Mouse (Mus musculus) limb, embryonic 11.5 days (tissue): Measurements from ENCODE around the gene Mettl7a2. TPM values are rescaled to one million over a fixed set of nuclear protein-coding genes. Genes with fewer than 3 reads are reported as not detected.
A peak's percentile ranks its signal among the peaks of the same experiment; 100 is the strongest.
"Not testable (repeated sequence)": the region's sequence is repeated elsewhere in the genome, so short reads cannot be mapped to it uniquely, and the experiment has no call there.

Source experiments
- ATAC-seq: fragments of 200-750 bp; cut with Nextera tagmentation; 2 replicates; pipeline ENCODE4 v1.8.0; 2017; ENCODE audit warnings: low read depth; ENCODE audit not compliant: insufficient number of reproducible peaks, low FRiP score, low TSS enrichment
- DNase-seq: peaks from one replicate; pipeline ENCODE4 v3.0.0-alpha.2; 2015; ENCODE audit warnings: low spot score
- H3K27ac ChIP-seq: fragments of 300-500 bp; sonication (generic); replicated peaks from 2 replicates; pipeline ENCODE4 v1.5.1; 2014; ENCODE audit warnings: low read depth, mild to moderate bottlenecking, low read length
- H3K27me3 ChIP-seq: fragments of 300-500 bp; sonication (generic); 2 replicates; pipeline ENCODE4 v1.6.1; 2014; ENCODE audit warnings: mild to moderate bottlenecking, low read length, mixed read lengths; ENCODE audit not compliant: control insufficient read depth, insufficient read depth
- H3K36me3 ChIP-seq: fragments of 300-500 bp; sonication (generic); 2 replicates; pipeline ENCODE4 v1.6.1; 2014; ENCODE audit warnings: mild to moderate bottlenecking, low read length, moderate library complexity, mixed read lengths; ENCODE audit not compliant: control insufficient read depth, insufficient read depth
- H3K4me1 ChIP-seq: fragments of 300-500 bp; sonication (generic); 2 replicates; pipeline ENCODE4 v1.6.1; 2014; ENCODE audit warnings: low read length, mixed read lengths; ENCODE audit not compliant: control insufficient read depth, insufficient read depth
- H3K4me2 ChIP-seq: fragments of 300-500 bp; sonication (generic); 2 replicates; pipeline ENCODE4 v1.6.1; 2014; ENCODE audit warnings: low read depth, mild to moderate bottlenecking, moderate library complexity; ENCODE audit not compliant: severe bottlenecking
- H3K4me3 ChIP-seq: fragments of 300-500 bp; sonication (generic); 2 replicates; pipeline ENCODE4 v1.5.1; 2014; ENCODE audit warnings: low read depth, low read length
- H3K9ac ChIP-seq: fragments of 300-500 bp; sonication (generic); 2 replicates; pipeline ENCODE4 v1.6.1; 2014; ENCODE audit warnings: mild to moderate bottlenecking, low read length
- H3K9me3 ChIP-seq: fragments of 300-500 bp; sonication (generic); 2 replicates; pipeline ENCODE4 v1.6.1; 2016; ENCODE audit warnings: low read length; ENCODE audit not compliant: control insufficient read depth
- WGBS: fragments of 180-500 bp; shearing (Covaris S2); extraction: QIAGEN DNeasy Blood & Tissue Kit; methylation state at CpG from one replicate; pipeline ENCODE4 v1.1.7; 2014; 5-methylcytosine and 5-hydroxymethylcytosine counted together
- polyA plus RNA-seq: library from polyadenylated mRNA; unstranded; fragments of >200 nt; fragmentation: Nextera tagmentation; extraction: Ambion mirVana; gene quantifications from 2 replicates; pipeline ENCODE4 v1.2.1, GENCODE M21; 2014

Mettl7a2 gene
- not detected in 2 replicates for polyA plus RNA-seq

GRCm38 (mm10) chr15:100352711-100353250, at the start of gene Mettl7a2, which contains the start of gene Methig1:
Gene Mettl7a2, plus strand, starts transcription at chr15:100353200.
Gene Methig1, plus strand, starts transcription at chr15:100353149.
- H3K36me3 ChIP-seq = no peaks in the 10 kb centered on the region
- H3K4me3 ChIP-seq = no peak within 1 kb of the TSS
- DNase-seq = no peak
- H3K27ac ChIP-seq = no peak within 1 kb of the TSS
- no peaks in the 10 kb centered on the region for H3K4me1 ChIP-seq
- no peaks in the 10 kb centered on the region for H3K9me3 ChIP-seq
- ATAC-seq = no peak
- 81% methylated on average over 10 of the region's 10 CpGs for WGBS
- no peaks in the 10 kb centered on the region for H3K27me3 ChIP-seq
- no peak within 1 kb of the TSS for H3K4me2 ChIP-seq
- no peak within 1 kb of the TSS for H3K9ac ChIP-seq

GRCm38 (mm10) chr15:100303428-100304018, 49.5 kb upstream of the Mettl7a2 start:
- H3K4me2 ChIP-seq = no peak overlapping the region

GRCm38 (mm10) chr15:100304019-100304991, 48.7 kb upstream of the Mettl7a2 start, which contains the start of gene Mettl7a1:
Gene Mettl7a1, plus strand, starts transcription at chr15:100304140.
- H3K4me2 ChIP-seq = peak within 1 kb of the TSS; percentile 70
- H3K36me3 ChIP-seq = no peaks in the 10 kb centered on the region
- H3K4me1 ChIP-seq = no peaks in the 10 kb centered on the region
- no peaks in the 10 kb centered on the region for H3K9me3 ChIP-seq
- WGBS = 5% methylated on average over 22 of the region's 30 CpGs
- DNase-seq (peak; percentile 72), ATAC-seq (peak; percentile 67; the same call in 1 of the 2 replicates)
- H3K27ac ChIP-seq = no peak within 1 kb of the TSS
- peak within 1 kb of the TSS; percentile 43 for H3K4me3 ChIP-seq
- H3K27me3 ChIP-seq = no peaks in the 10 kb centered on the region
- H3K9ac ChIP-seq = peak within 1 kb of the TSS; percentile 59

More at GRCm38 (mm10) chr15:100303428-100304018, 49.5 kb upstream of the Mettl7a2 start:
- H3K9me3 ChIP-seq = no peaks in the 10 kb centered on the region
- H3K27me3 ChIP-seq = no peaks in the 10 kb centered on the region
- H3K27ac ChIP-seq = no peak overlapping the region
- H3K36me3 ChIP-seq = no peaks in the 10 kb centered on the region
- no peak overlapping the region for H3K9ac ChIP-seq
- 67% methylated on average over 8 of the region's 8 CpGs for whole genome bisulfite sequencing
- no peak overlapping the region for H3K4me3 ChIP-seq
- ATAC-seq (no peak), DNase-seq (no peak)
- no peaks in the 10 kb centered on the region for H3K4me1 ChIP-seq

GRCm38 (mm10) chr15:100306201-100306600, 46.8 kb upstream of the Mettl7a2 start:
- H3K4me3 ChIP-seq = no peak overlapping the region
- H3K36me3 ChIP-seq = no peaks in the 10 kb centered on the region
- H3K4me2 ChIP-seq = no peak overlapping the region
- H3K27me3 ChIP-seq = no peaks in the 10 kb centered on the region
- no peaks in the 10 kb centered on the region for H3K4me1 ChIP-seq
- H3K27ac ChIP-seq = no peak overlapping the region
- 77% methylated on average over 2 of the region's 2 CpGs for WGBS
- H3K9ac ChIP-seq = no peak overlapping the region
- H3K9me3 ChIP-seq = no peaks in the 10 kb centered on the region
- no peak for DNase-seq
- no peak for ATAC-seq

GRCm38 (mm10) chr15:100307438-100308096, 45.4 kb upstream of the Mettl7a2 start:
- H3K4me2 ChIP-seq, H3K36me3 ChIP-seq, H3K27me3 ChIP-seq, H3K9me3 ChIP-seq, ATAC-seq, H3K4me1 ChIP-seq, H3K9ac ChIP-seq, H3K4me3 ChIP-seq, H3K27ac ChIP-seq: not testable (repeated sequence)
- DNase-seq = peak; percentile 44
- 41% methylated on average over 11 of the region's 11 CpGs for WGBS

- no peak for DNase-seq
- H3K27ac ChIP-seq = no peak overlapping the region
- H3K4me1 ChIP-seq = no peaks in the 10 kb centered on the region
- H3K36me3 ChIP-seq = no peaks in the 10 kb centered on the region
- no peaks in the 10 kb centered on the region for H3K9me3 ChIP-seq
- no peak overlapping the region for H3K4me3 ChIP-seq
- no peak for ATAC-seq
- no peak overlapping the region for H3K4me2 ChIP-seq
- 89% methylated on average over 2 of the region's 2 CpGs for WGBS
- no peaks in the 10 kb centered on the region for H3K27me3 ChIP-seq
- no peak overlapping the region for H3K9ac ChIP-seq
Measured at GRCm38 (mm10) chr15:100312346-100312745, 40.7 kb upstream of the Mettl7a2 start.

- Histone ChIP-seq H3K27me3 (no peaks in the 10 kb centered on the region), H3K36me3 (no peaks in the 10 kb centered on the region), H3K4me1 (no peaks in the 10 kb centered on the region), H3K27ac (no peak overlapping the region), H3K9ac (no peak overlapping the region), H3K4me3 (no peak overlapping the region), H3K9me3 (no peaks in the 10 kb centered on the region), H3K4me2 (no peak overlapping the region)
- ATAC-seq (no peak), DNase-seq (no peak)
- 93% methylated on average over 5 of the region's 5 CpGs for WGBS
Measured at GRCm38 (mm10) chr15:100314448-100315145, 38.4 kb upstream of the Mettl7a2 start.
